Mouse (Mus musculus) CH12.LX (cell line): ENCODE measurements around the gene Znrd1as.

Source experiments
- EP300 ChIP-seq: IDR thresholded peaks from 2 replicates; pipeline ENCODE4 v1.6.1; 2011; ENCODE audit warnings: low read length, improper control_type of control experiment
- POLR2A ChIP-seq: IDR thresholded peaks from 2 replicates; pipeline ENCODE4 v1.6.1; 2011; ENCODE audit warnings: low read depth, mild to moderate bottlenecking, improper control_type of control experiment, low read length

- TF ChIP-seq EP300 (no peak), POLR2A (no peak)
Observed at GRCm38 (mm10) chr17:36938056-36938455, 20.3 kb upstream of the Znrd1as start.
